Mouse (Mus musculus) splenic B cell, adult 2 months (primary cell): ENCODE data around the gene Acox1.

ENCODE experiments used
- DNase-seq: peaks from one replicate; pipeline ENCODE4 v3.0.0-alpha.2; 2011; ENCODE audit warnings: low read depth, low spot score
- H3K27me3 ChIP-seq: 2 replicates; pipeline ENCODE4 v1.6.1; 2012; ENCODE audit warnings: mild to moderate bottlenecking, low read length, moderate library complexity, mixed read lengths; ENCODE audit not compliant: control insufficient read depth, poor library complexity, insufficient read depth, severe bottlenecking
- H3K36me3 ChIP-seq: 2 replicates; pipeline ENCODE4 v1.6.1; 2012; ENCODE audit warnings: mild to moderate bottlenecking, low read length, moderate library complexity, mixed read lengths; ENCODE audit not compliant: control insufficient read depth, poor library complexity, insufficient read depth, severe bottlenecking

Acox1 gene

GRCm38 (mm10) chr11:116198639-116199531 lies at the start of gene Acox1, which contains the start of gene Ten1:
Acox1 (minus strand) TSS chr11:116199045.
Ten1 (plus strand) TSS chr11:116198855.
- H3K27me3 ChIP-seq = no peaks in the 10 kb centered on the region
- DNase-seq = peak; percentile 94
- no peaks in the 10 kb centered on the region for H3K36me3 ChIP-seq

GRCm38 (mm10) chr11:116247502-116248222 lies 48.8 kb upstream of the Acox1 start:
- Histone ChIP-seq H3K27me3 (no peaks in the 10 kb centered on the region), H3K36me3 (peaks cover 10% of the 10 kb centered on the region)
- DNase-seq = no peak

GRCm38 (mm10) chr11:116245616-116246015 lies 46.8 kb upstream of the Acox1 start:
- no peak for DNase-seq
- Histone ChIP-seq H3K36me3 (peaks cover 7% of the 10 kb centered on the region), H3K27me3 (no peaks in the 10 kb centered on the region)

GRCm38 (mm10) chr11:116244580-116244979 lies 45.7 kb upstream of the Acox1 start:
- Histone ChIP-seq H3K36me3 (peaks cover 7% of the 10 kb centered on the region), H3K27me3 (no peaks in the 10 kb centered on the region)
- no peak for DNase-seq

GRCm38 (mm10) chr11:116241744-116242235 lies 42.9 kb upstream of the Acox1 start:
- no peaks in the 10 kb centered on the region for H3K27me3 ChIP-seq
- DNase-seq = no peak
- peaks cover 7% of the 10 kb centered on the region; the same call in 1 of the 2 replicates for H3K36me3 ChIP-seq

- H3K27me3 ChIP-seq = no peaks in the 10 kb centered on the region
- H3K36me3 ChIP-seq = no peaks in the 10 kb centered on the region
- DNase-seq = no peak
These were observed 41.0 kb upstream of the Acox1 start for GRCm38 (mm10) chr11:116239797-116240196.

- peak; percentile 38 for DNase-seq
- no peaks in the 10 kb centered on the region for H3K27me3 ChIP-seq
- H3K36me3 ChIP-seq = no peaks in the 10 kb centered on the region
These were observed 39.0 kb upstream of the Acox1 start, which contains the start of gene Evpl for GRCm38 (mm10) chr11:116237742-116238395. Evpl (minus strand) TSS chr11:116238077.

- Histone ChIP-seq H3K36me3 (no peaks in the 10 kb centered on the region), H3K27me3 (no peaks in the 10 kb centered on the region)
- DNase-seq = no peak
These were observed 36.1 kb upstream of the Acox1 start for GRCm38 (mm10) chr11:116234901-116235300.

- H3K27me3 ChIP-seq = no peaks in the 10 kb centered on the region
- no peaks in the 10 kb centered on the region for H3K36me3 ChIP-seq
- DNase-seq = no peak
These were observed 33.6 kb upstream of the Acox1 start for GRCm38 (mm10) chr11:116232427-116232826.

GRCm38 (mm10) chr11:116228699-116229098 lies 29.9 kb upstream of the Acox1 start:
- Histone ChIP-seq H3K36me3 (no peaks in the 10 kb centered on the region), H3K27me3 (no peaks in the 10 kb centered on the region)
- DNase-seq = no peak

- Histone ChIP-seq H3K27me3 (no peaks in the 10 kb centered on the region), H3K36me3 (no peaks in the 10 kb centered on the region)
- DNase-seq = peak; percentile 87
These were observed 27.6 kb upstream of the Acox1 start for GRCm38 (mm10) chr11:116226414-116226813.

- Histone ChIP-seq H3K27me3 (no peaks in the 10 kb centered on the region), H3K36me3 (no peaks in the 10 kb centered on the region)
- DNase-seq = no peak
These were observed 23.9 kb upstream of the Acox1 start for GRCm38 (mm10) chr11:116222740-116223059.

GRCm38 (mm10) chr11:116221931-116222739 lies 23.3 kb upstream of the Acox1 start:
- Histone ChIP-seq H3K36me3 (no peaks in the 10 kb centered on the region), H3K27me3 (no peaks in the 10 kb centered on the region)
- DNase-seq = no peak

GRCm38 (mm10) chr11:116219885-116220284 lies 21.0 kb upstream of the Acox1 start:
- Histone ChIP-seq H3K36me3 (no peaks in the 10 kb centered on the region), H3K27me3 (no peaks in the 10 kb centered on the region)
- peak; percentile 67 for DNase-seq
